Mouse (Mus musculus): ENCODE results near the gene Fcgrt. TPM values are rescaled to one million over a fixed set of nuclear protein-coding genes. Genes with fewer than 3 reads are reported as not detected.
A peak's percentile ranks its signal among the peaks of the same experiment; 100 is the strongest.

The Fcgrt gene
- polyA plus RNA-seq, 1 experiment from 2014 or later = 9.8 TPM

DNA sequence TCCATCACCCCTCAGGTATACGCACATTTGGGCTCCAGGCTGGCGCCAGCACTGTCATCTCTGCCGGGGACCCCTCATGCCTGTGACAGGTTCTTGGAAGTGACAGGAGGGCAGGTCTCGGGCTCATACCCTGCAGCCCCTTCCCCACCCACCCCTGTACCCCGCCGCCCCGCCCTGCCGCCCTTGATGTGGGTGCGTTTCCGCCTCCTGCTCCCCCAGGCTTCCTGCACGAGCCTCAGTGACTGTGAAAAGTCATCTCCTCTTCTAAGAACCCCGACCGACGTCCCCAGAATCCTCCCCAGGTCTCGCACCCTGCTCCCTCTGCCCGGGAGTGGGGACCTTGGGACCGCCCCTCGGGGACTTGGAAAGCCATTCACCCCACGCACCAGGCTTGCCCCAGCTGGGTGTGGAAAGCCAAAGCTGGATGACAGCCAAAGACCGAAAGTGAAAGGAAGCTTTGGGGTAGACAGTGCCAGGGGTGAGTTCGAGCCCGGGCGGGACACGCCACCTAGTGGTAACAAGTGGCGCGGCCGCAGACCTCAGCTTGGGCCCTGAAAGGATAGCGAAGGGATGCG is 32.4 kb upstream of the Fcgrt start, which contains the start of the genes Gm45713 and Flt3l:
Gene Gm45713 (minus strand): TSS at position 239 of the 575 bp plus-strand sequence.
Gene Flt3l (minus strand): TSS at position 440 of the 575 bp plus-strand sequence.
- Histone ChIP-seq H3K9ac (ENCODE audit: low read length) (peak within 1 kb of the TSS; percentile 58), H3K36me3 (ENCODE audit: control insufficient read depth, insufficient read depth, low read length) (no peaks in the 10 kb centered on the region), H3K27me3 (ENCODE audit: control insufficient read depth, insufficient read depth, low read length) (no peaks in the 10 kb centered on the region; the same call in 1 of the 2 replicates), H3K9me3 (ENCODE audit: control insufficient read depth, low read length) (no peaks in the 10 kb centered on the region), H3K4me2 (ENCODE audit: low read depth, severe bottlenecking) (peak within 1 kb of the TSS; percentile 62), H3K27ac (replicated peaks; ENCODE audit: low read depth, low read length) (no peak within 1 kb of the TSS), H3K4me3 (ENCODE audit: low read depth, low read length) (peak within 1 kb of the TSS; percentile 37), H3K4me1 (ENCODE audit: control insufficient read depth, insufficient read depth, low read length) (no peaks in the 10 kb centered on the region)
- ATAC-seq (ENCODE audit: insufficient number of reproducible peaks, low FRiP score, low TSS enrichment, low read depth) (peak; percentile 65), DNase-seq (ENCODE audit: low spot score) (peak; percentile 87)
- 3% methylated on average over 29 of the region's 29 CpGs for WGBS

DNA sequence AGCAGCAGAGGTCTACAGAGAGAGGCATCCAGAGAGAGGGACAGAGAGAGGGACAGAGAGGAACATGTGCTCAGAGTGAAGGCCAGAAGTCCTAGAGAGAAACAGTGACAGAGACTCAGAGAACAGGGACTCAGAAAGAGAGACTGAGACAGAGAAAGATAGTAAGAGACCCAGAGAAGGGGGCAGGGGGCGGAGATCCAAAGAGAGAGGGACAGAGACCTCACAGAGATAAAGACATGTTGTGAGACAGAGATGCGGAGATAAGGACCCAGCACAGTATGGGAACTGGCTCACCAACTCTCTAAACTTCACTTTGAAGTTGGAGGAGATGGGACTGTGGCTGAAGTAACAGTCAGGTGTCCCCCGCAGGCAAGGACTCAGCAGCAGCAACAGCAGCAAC is 31.7 kb upstream of the Fcgrt start:
- no peak overlapping the region for H3K4me3 ChIP-seq (ENCODE audit: low read depth, low read length)

GRCm38 (mm10) chr7:45134544-45135026 is 30.9 kb upstream of the Fcgrt start:
- 5% methylated on average over 12 of the region's 12 CpGs for WGBS
- no peak overlapping the region for H3K4me3 ChIP-seq (ENCODE audit: low read depth, low read length)
- no peak overlapping the region for H3K9ac ChIP-seq (ENCODE audit: low read length)
- 0 out of 2 replicates have a peak, but pooled peaks cover 4% of the 10 kb centered on the region for H3K4me1 ChIP-seq (ENCODE audit: control insufficient read depth, insufficient read depth, low read length)
- H3K27me3 ChIP-seq (ENCODE audit: control insufficient read depth, insufficient read depth, low read length) = no peaks in the 10 kb centered on the region; the same call in 1 of the 2 replicates
- DNase-seq (ENCODE audit: low spot score) = no peak
- no peaks in the 10 kb centered on the region for H3K9me3 ChIP-seq (ENCODE audit: control insufficient read depth, low read length)
- no peak overlapping the region for H3K27ac ChIP-seq (replicated peaks; ENCODE audit: low read depth, low read length)
- ATAC-seq (ENCODE audit: insufficient number of reproducible peaks, low FRiP score, low TSS enrichment, low read depth) = no peak
- H3K4me2 ChIP-seq (ENCODE audit: low read depth, severe bottlenecking) = no peak overlapping the region
- H3K36me3 ChIP-seq (ENCODE audit: control insufficient read depth, insufficient read depth, low read length) = no peaks in the 10 kb centered on the region

More for the DNA sequence above, 31.7 kb upstream of the Fcgrt start:
- ATAC-seq (ENCODE audit: insufficient number of reproducible peaks, low FRiP score, low TSS enrichment, low read depth) (no peak), DNase-seq (ENCODE audit: low spot score) (no peak)
- Histone ChIP-seq H3K27ac (replicated peaks; ENCODE audit: low read depth, low read length) (no peak overlapping the region), H3K9me3 (ENCODE audit: control insufficient read depth, low read length) (no peaks in the 10 kb centered on the region), H3K36me3 (ENCODE audit: control insufficient read depth, insufficient read depth, low read length) (no peaks in the 10 kb centered on the region), H3K4me1 (ENCODE audit: control insufficient read depth, insufficient read depth, low read length) (no peaks in the 10 kb centered on the region), H3K4me2 (ENCODE audit: low read depth, severe bottlenecking) (no peak overlapping the region), H3K9ac (ENCODE audit: low read length) (no peak overlapping the region), H3K27me3 (ENCODE audit: control insufficient read depth, insufficient read depth, low read length) (no peaks in the 10 kb centered on the region; the same call in 1 of the 2 replicates)
- 71% methylated on average over 3 of the region's 3 CpGs for WGBS

GRCm38 (mm10) chr7:45133446-45134159 is 30.0 kb upstream of the Fcgrt start:
- no peak for ATAC-seq (ENCODE audit: insufficient number of reproducible peaks, low FRiP score, low TSS enrichment, low read depth)
- 0 out of 2 replicates have a peak, but pooled peaks cover 4% of the 10 kb centered on the region for H3K4me1 ChIP-seq (ENCODE audit: control insufficient read depth, insufficient read depth, low read length)
- no peaks in the 10 kb centered on the region for H3K9me3 ChIP-seq (ENCODE audit: control insufficient read depth, low read length)
- 76% methylated on average over 8 of the region's 8 CpGs for WGBS
- no peak overlapping the region for H3K4me2 ChIP-seq (ENCODE audit: low read depth, severe bottlenecking)
- H3K27me3 ChIP-seq (ENCODE audit: control insufficient read depth, insufficient read depth, low read length) = no peaks in the 10 kb centered on the region; the same call in 1 of the 2 replicates
- H3K9ac ChIP-seq (ENCODE audit: low read length) = no peak overlapping the region
- H3K36me3 ChIP-seq (ENCODE audit: control insufficient read depth, insufficient read depth, low read length) = no peaks in the 10 kb centered on the region
- no peak overlapping the region for H3K4me3 ChIP-seq (ENCODE audit: low read depth, low read length)
- DNase-seq (ENCODE audit: low spot score) = no peak
- no peak overlapping the region for H3K27ac ChIP-seq (replicated peaks; ENCODE audit: low read depth, low read length)

DNA sequence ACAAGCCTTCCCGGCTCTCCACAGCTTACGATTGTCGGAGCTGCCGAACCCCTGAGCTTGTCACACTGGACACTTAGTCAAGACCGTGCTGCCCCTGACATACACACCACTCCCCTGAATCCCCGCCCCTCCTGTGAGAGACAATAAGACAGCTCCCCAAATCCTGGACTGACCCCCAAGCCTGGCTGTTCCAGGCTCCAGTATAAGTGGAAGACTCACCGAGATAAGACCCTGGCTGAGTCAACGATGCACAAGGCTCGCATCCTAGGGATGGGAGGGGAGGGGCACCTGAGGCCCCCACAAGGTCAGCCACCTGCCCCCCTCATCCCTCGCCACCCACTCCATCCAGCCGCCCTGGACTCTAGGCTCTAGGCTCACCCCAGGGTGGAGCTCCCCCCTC is 28.2 kb upstream of the Fcgrt start:
- H3K9ac ChIP-seq (ENCODE audit: low read length) = no peak overlapping the region
- DNase-seq (ENCODE audit: low spot score) (no peak), ATAC-seq (ENCODE audit: insufficient number of reproducible peaks, low FRiP score, low TSS enrichment, low read depth) (no peak)
- H3K4me2 ChIP-seq (ENCODE audit: low read depth, severe bottlenecking) = no peak overlapping the region
- H3K27me3 ChIP-seq (ENCODE audit: control insufficient read depth, insufficient read depth, low read length) = no peaks in the 10 kb centered on the region
- H3K4me3 ChIP-seq (ENCODE audit: low read depth, low read length) = no peak overlapping the region
- peaks cover 5% of the 10 kb centered on the region for H3K36me3 ChIP-seq (ENCODE audit: control insufficient read depth, insufficient read depth, low read length)
- no peaks in the 10 kb centered on the region for H3K9me3 ChIP-seq (ENCODE audit: control insufficient read depth, low read length)
- no peak overlapping the region for H3K27ac ChIP-seq (replicated peaks; ENCODE audit: low read depth, low read length)
- H3K4me1 ChIP-seq (ENCODE audit: control insufficient read depth, insufficient read depth, low read length) = peaks cover 10% of the 10 kb centered on the region
- WGBS = 82% methylated on average over 11 of the region's 11 CpGs

DNA sequence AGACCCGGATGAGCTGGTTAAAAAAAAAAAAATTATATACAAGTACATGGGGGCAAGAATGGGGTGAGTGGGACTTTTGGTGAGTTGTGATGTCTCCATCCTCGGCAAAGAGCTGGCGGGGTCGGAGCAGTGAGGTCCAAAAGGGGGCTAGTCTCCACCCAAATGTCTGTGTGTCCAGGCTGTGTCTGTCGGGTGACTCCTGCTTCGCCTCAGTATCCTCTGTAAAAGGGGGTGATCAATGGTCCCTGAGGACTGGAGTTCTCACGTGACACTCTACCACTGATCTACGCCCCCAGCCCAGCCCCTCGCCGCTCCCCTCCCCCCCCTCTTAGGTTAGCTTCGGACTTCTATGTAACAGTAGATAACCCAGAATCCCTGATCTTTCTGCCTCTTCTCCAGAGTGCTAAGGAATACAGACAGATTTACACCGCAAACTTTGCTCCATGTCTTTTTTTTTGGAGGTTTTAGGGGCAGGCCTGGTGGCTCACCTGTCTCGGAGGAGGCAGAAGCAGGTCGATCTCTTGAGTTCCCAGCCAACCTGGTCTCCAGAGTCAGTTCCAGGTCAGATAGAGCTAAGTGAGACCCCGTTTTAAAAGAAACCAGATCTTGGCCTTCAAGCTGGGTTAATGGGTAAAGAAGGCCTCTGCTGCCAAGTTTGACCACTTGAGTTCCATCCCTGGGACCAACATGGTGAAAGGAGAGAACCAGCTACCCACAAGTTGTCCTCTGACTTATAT is 26.3 kb upstream of the Fcgrt start:
- 57% methylated on average over 15 of the region's 15 CpGs for WGBS
- Histone ChIP-seq H3K9me3 (ENCODE audit: control insufficient read depth, low read length) (no peaks in the 10 kb centered on the region), H3K4me3 (ENCODE audit: low read depth, low read length) (peak overlapping the region; percentile 99; the same call in 1 of the 2 replicates), H3K9ac (ENCODE audit: low read length) (peak overlapping the region; percentile 89), H3K27ac (replicated peaks; ENCODE audit: low read depth, low read length) (peak overlapping the region; percentile 90), H3K4me1 (ENCODE audit: control insufficient read depth, insufficient read depth, low read length) (peaks cover 27% of the 10 kb centered on the region), H3K27me3 (ENCODE audit: control insufficient read depth, insufficient read depth, low read length) (no peaks in the 10 kb centered on the region), H3K4me2 (ENCODE audit: low read depth, severe bottlenecking) (peak overlapping the region; percentile 63), H3K36me3 (ENCODE audit: control insufficient read depth, insufficient read depth, low read length) (peaks cover 23% of the 10 kb centered on the region)
- DNase-seq (ENCODE audit: low spot score) (no peak), ATAC-seq (ENCODE audit: insufficient number of reproducible peaks, low FRiP score, low TSS enrichment, low read depth) (no peak)

DNA sequence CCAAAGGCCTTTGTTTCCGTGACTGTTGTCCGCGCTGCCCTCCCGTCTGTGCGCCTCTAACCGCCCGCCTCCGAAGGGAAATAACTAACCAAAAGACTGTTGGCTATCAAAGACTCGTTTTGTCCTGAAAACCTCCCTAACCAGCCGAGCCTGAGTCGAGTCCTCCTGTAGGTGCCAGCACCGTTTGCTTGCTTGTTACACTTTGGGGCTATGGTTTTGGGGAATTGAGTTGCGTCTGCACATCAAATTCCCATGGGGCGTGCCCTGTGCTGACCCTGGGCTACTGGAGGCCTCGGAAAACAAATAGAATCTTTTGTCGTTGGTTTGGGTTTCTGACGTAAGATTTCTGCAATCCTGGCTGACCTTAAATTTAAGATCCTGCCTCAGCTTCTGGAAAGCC is 25.7 kb upstream of the Fcgrt start:
- Histone ChIP-seq H3K4me3 (ENCODE audit: low read depth, low read length) (peak overlapping the region; percentile 99), H3K4me2 (ENCODE audit: low read depth, severe bottlenecking) (peak overlapping the region; percentile 63), H3K9me3 (ENCODE audit: control insufficient read depth, low read length) (no peaks in the 10 kb centered on the region), H3K27ac (replicated peaks; ENCODE audit: low read depth, low read length) (peak overlapping the region; percentile 90), H3K4me1 (ENCODE audit: control insufficient read depth, insufficient read depth, low read length) (peaks cover 27% of the 10 kb centered on the region), H3K36me3 (ENCODE audit: control insufficient read depth, insufficient read depth, low read length) (peaks cover 23% of the 10 kb centered on the region), H3K9ac (ENCODE audit: low read length) (peak overlapping the region; percentile 89), H3K27me3 (ENCODE audit: control insufficient read depth, insufficient read depth, low read length) (no peaks in the 10 kb centered on the region)
- under 1% methylated on average over 17 of the region's 17 CpGs for WGBS
- DNase-seq (ENCODE audit: low spot score) (peak; percentile 80), ATAC-seq (ENCODE audit: insufficient number of reproducible peaks, low FRiP score, low TSS enrichment, low read depth) (no peak; the same call in 1 of the 2 replicates)

GRCm38 (mm10) chr7:45128624-45129246 is 25.1 kb upstream of the Fcgrt start, which contains the start of gene Rpl13a:
Rpl13a (minus strand) TSS chr7:45128761.
- WGBS = 0% methylated on average over 48 of the region's 48 CpGs
- Histone ChIP-seq H3K36me3 (ENCODE audit: control insufficient read depth, insufficient read depth, low read length) (peaks cover 23% of the 10 kb centered on the region), H3K9ac (ENCODE audit: low read length) (peak within 1 kb of the TSS; percentile 100), H3K4me2 (ENCODE audit: low read depth, severe bottlenecking) (peak within 1 kb of the TSS; percentile 91), H3K4me3 (ENCODE audit: low read depth, low read length) (peak within 1 kb of the TSS; percentile 99), H3K4me1 (ENCODE audit: control insufficient read depth, insufficient read depth, low read length) (peaks cover 27% of the 10 kb centered on the region), H3K27me3 (ENCODE audit: control insufficient read depth, insufficient read depth, low read length) (no peaks in the 10 kb centered on the region), H3K9me3 (ENCODE audit: control insufficient read depth, low read length) (no peaks in the 10 kb centered on the region), H3K27ac (replicated peaks; ENCODE audit: low read depth, low read length) (peak within 1 kb of the TSS; percentile 91)
- ATAC-seq (ENCODE audit: insufficient number of reproducible peaks, low FRiP score, low TSS enrichment, low read depth) (peak; percentile 93), DNase-seq (ENCODE audit: low spot score) (peak; percentile 99)
